Mouse (Mus musculus): ENCODE data around the gene Shroom3.

GRCm38 (mm10) chr5:92982673-92983072 lies 299.4 kb downstream of the Shroom3 start:
- TF ChIP-seq CTCF (conservative IDR thresholded peaks at IDR 0.05; ENCODE audit: insufficient read depth, insufficient read length, low read depth, low read length) = peak; percentile 42
- TF ChIP-seq POLR2A (IDR thresholded peaks at IDR 0.05; ENCODE audit: low read depth, low read length) = no peak

Measured in kidney, adult 2 months (tissue).